Comparison of ENCODE assay signal across 18 mouse cellular contexts in the genomic region with DNA sequence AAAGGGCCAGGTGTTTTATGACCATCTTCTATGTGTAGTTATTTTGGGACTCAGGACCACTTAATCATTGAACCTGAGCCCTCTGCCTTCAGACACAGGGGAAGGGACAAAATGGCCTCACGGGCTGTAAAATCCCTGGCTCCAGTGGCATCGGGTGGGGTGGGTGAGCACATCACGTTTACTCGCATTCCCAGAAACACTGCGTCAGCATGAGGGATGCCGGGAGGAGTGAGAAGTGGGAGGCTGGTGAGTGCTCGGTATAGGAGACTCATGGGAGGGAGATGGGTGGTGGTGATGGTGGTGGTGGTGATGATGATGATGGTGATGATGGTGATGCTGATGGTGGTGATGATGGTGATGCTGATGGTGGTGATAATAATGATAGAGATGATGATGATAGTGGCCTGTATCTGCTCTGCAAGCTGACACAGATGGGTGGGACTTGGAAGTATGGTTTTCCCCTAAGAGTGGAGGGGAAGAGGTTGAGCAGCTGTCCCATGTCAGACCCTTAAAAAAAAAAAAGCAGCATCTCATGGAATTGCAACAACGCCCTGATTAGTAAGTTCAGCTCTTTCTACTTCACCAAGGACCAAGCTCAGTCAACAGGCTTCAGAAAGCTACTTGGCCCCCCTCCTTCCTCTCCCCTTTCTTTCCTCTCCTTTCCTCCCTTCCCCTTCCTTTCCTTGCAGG. TPM values are rescaled to one million over a fixed set of nuclear protein-coding genes. Genes with fewer than 3 reads are reported as not detected.
DNase-seq lines count a peak whose midpoint lies in the region; ATAC-seq and TF ChIP-seq lines count a peak whose summit lies in the region.
"Had no signal": no experiment of that assay in that cellular context is flagged by ENCODE, and none has a peak within 500 bp of the region (broad histone marks: within the 10 kb centered on the region; RNA-seq: fewer than 3 reads in every experiment).

No protein-coding gene starts in this region.

- no peak for TF ChIP-seq EP300 in heart, adult 2 months (IDR thresholded peaks at IDR 0.05; ENCODE audit: insufficient read depth, low read depth, low read length)

- intact Hi-C loops in heart, adult 2 months (cut with DNase I), result loop anchor here (5.0 to 10.0 kb wide), 2 partner anchors 96 to 318 kb away; no protein-coding TSS in a partner anchor

- DNase-seq in heart, adult 2 months, result peak; percentile 49 to 63
- DNase-seq in heart, adult 8-10 months (ENCODE audit: low spot score), result peak; percentile 41
- DNase-seq in thymus, postnatal 0 days (ENCODE audit: low spot score), result no peak
- no peak for DNase-seq in ovary, postnatal 14 days (ENCODE audit: low spot score)
- DNase-seq: cerebellum, adult 8-10 months; embryo, embryonic 11 days; right cerebral cortex, postnatal 4 days; thymus, postnatal 36 days had no signal

- no peak for TF ChIP-seq POLR2A in heart, adult 2 months (IDR thresholded peaks at IDR 0.05; ENCODE audit: insufficient read depth, low read depth, low read length)

- H3K36me3 ChIP-seq in heart, adult 2 months (ENCODE audit: control insufficient read depth, insufficient read depth, low read length), result no peaks in the 10 kb centered on the region
- H3K36me3 ChIP-seq in heart, embryonic 11.5 days (ENCODE audit: control insufficient read depth, insufficient read depth, low read length), result no peaks in the 10 kb centered on the region
- H3K36me3 ChIP-seq in E14TG2a.4 (ENCODE audit: insufficient read depth, low read length), result no peaks in the 10 kb centered on the region
- no peaks in the 10 kb centered on the region for H3K36me3 ChIP-seq in lung, embryonic 16.5 days (ENCODE audit: control insufficient read depth, insufficient read depth, low read length)
- H3K36me3 ChIP-seq in forebrain, embryonic 13.5 days (ENCODE audit: poor library complexity, severe bottlenecking), result no peaks in the 10 kb centered on the region
- H3K36me3 ChIP-seq: heart, embryonic 13.5 days; kidney, embryonic 15.5 days; limb, embryonic 12.5 days; liver, embryonic 15.5 days; midbrain, embryonic 10.5 days had no signal

- H3K9ac ChIP-seq in heart, adult 2 months (ENCODE audit: low read depth, low read length), result no peak overlapping the region
- no peak overlapping the region for H3K9ac ChIP-seq in heart, embryonic 11.5 days (ENCODE audit: low read depth, low read length)
- H3K9ac ChIP-seq in lung, embryonic 16.5 days (ENCODE audit: low read length), result no peak overlapping the region
- no peak overlapping the region for H3K9ac ChIP-seq in forebrain, embryonic 13.5 days
- H3K9ac ChIP-seq: heart, embryonic 13.5 days; kidney, embryonic 15.5 days; limb, embryonic 12.5 days; liver, embryonic 15.5 days had no signal

- WGBS in heart, adult 2 months, result 73% methylated on average over 8 of the region's 8 CpGs
- WGBS in heart, embryonic 11.5 days (ENCODE audit: insufficient replicate concordance), result 76% methylated on average over 8 of the region's 8 CpGs
- 72% methylated on average over 8 of the region's 8 CpGs for WGBS in lung, embryonic 16.5 days
- WGBS in forebrain, embryonic 13.5 days, result 94% methylated on average over 8 of the region's 8 CpGs

- no peak for ATAC-seq in heart, embryonic 11.5 days (replicated peaks; ENCODE audit: insufficient number of reproducible peaks, low FRiP score, low TSS enrichment)
- ATAC-seq in lung, embryonic 16.5 days (ENCODE audit: low read depth), result peak; percentile 37; the same call in 1 of the 2 replicates
- no peak for ATAC-seq in forebrain, embryonic 13.5 days

- H3K27me3 ChIP-seq in heart, adult 2 months (ENCODE audit: control insufficient read depth, insufficient read depth, low read length), result no peaks in the 10 kb centered on the region
- peaks cover 7% of the 10 kb centered on the region; the same call in 1 of the 2 replicates for H3K27me3 ChIP-seq in heart, embryonic 11.5 days (ENCODE audit: control insufficient read depth, insufficient read depth, low read length)
- H3K27me3 ChIP-seq in E14TG2a.4 (ENCODE audit: insufficient read depth, low read length), result peaks cover 16% of the 10 kb centered on the region
- H3K27me3 ChIP-seq in lung, embryonic 16.5 days (ENCODE audit: control insufficient read depth, insufficient read depth, low read depth, low read length), result peaks cover 3% of the 10 kb centered on the region
- no peaks in the 10 kb centered on the region for H3K27me3 ChIP-seq in forebrain, embryonic 13.5 days

- no peaks in the 10 kb centered on the region for H3K9me3 ChIP-seq in heart, embryonic 11.5 days (replicated peaks; ENCODE audit: control insufficient read depth, low read length)
- H3K9me3 ChIP-seq in E14TG2a.4 (ENCODE audit: low read length), result no peaks in the 10 kb centered on the region
- no peaks in the 10 kb centered on the region for H3K9me3 ChIP-seq in lung, embryonic 16.5 days (ENCODE audit: control insufficient read depth, low read length)
- no peaks in the 10 kb centered on the region for H3K9me3 ChIP-seq in forebrain, embryonic 13.5 days (replicated peaks)
- H3K9me3 ChIP-seq: heart, embryonic 13.5 days; kidney, embryonic 15.5 days; limb, embryonic 12.5 days; liver, embryonic 15.5 days; midbrain, embryonic 10.5 days had no signal

- H3K4me1 ChIP-seq in heart, adult 2 months (ENCODE audit: control insufficient read depth, insufficient read depth, low read length), result peaks cover 2% of the 10 kb centered on the region; the same call in 1 of the 2 replicates
- H3K4me1 ChIP-seq in heart, embryonic 11.5 days (ENCODE audit: control insufficient read depth, insufficient read depth, low read length), result no peaks in the 10 kb centered on the region
- peaks cover 51% of the 10 kb centered on the region for H3K4me1 ChIP-seq in E14TG2a.4 (replicated peaks; ENCODE audit: low read depth, low read length)
- peaks cover 3% of the 10 kb centered on the region; the same call in 1 of the 2 replicates for H3K4me1 ChIP-seq in lung, embryonic 16.5 days (replicated peaks; ENCODE audit: control insufficient read depth, insufficient read depth, low read length)
- H3K4me1 ChIP-seq in forebrain, embryonic 13.5 days, result peaks cover 20% of the 10 kb centered on the region
- H3K4me1 ChIP-seq: liver, embryonic 15.5 days had no signal

- no peak overlapping the region for H3K4me2 ChIP-seq in heart, embryonic 11.5 days
- H3K4me2 ChIP-seq in lung, embryonic 16.5 days (ENCODE audit: low read depth, low read length), result no peak overlapping the region
- H3K4me2 ChIP-seq in forebrain, embryonic 13.5 days, result no peak overlapping the region
- H3K4me2 ChIP-seq: heart, embryonic 13.5 days; kidney, embryonic 15.5 days; limb, embryonic 12.5 days; liver, embryonic 15.5 days had no signal

- no peak for TF ChIP-seq CTCF in heart, adult 2 months (IDR thresholded peaks at IDR 0.05)
- TF ChIP-seq CTCF in E14TG2a.4 (conservative IDR thresholded peaks at IDR 0.05; ENCODE audit: low read length), result no peak

- peak overlapping the region; percentile 45 for H3K27ac ChIP-seq in heart, adult 2 months
- H3K27ac ChIP-seq in heart, embryonic 11.5 days (ENCODE audit: low read depth, low read length), result no peak overlapping the region
- H3K27ac ChIP-seq in lung, embryonic 16.5 days (ENCODE audit: low read length), result no peak overlapping the region
- no peak overlapping the region for H3K27ac ChIP-seq in forebrain, embryonic 13.5 days
- H3K27ac ChIP-seq: kidney, embryonic 15.5 days; limb, embryonic 12.5 days; liver, embryonic 15.5 days had no signal

- no peaks in the 10 kb centered on the region for H3K79me2 ChIP-seq in heart, adult 2 months (replicated peaks; ENCODE audit: control insufficient read depth, insufficient read depth, low read length)

- no peak overlapping the region for H3K4me3 ChIP-seq in heart, adult 2 months
- H3K4me3 ChIP-seq in heart, embryonic 11.5 days (ENCODE audit: low read depth, low read length), result no peak overlapping the region
- H3K4me3 ChIP-seq in E14TG2a.4 (replicated peaks; ENCODE audit: low read length), result peak overlapping the region; percentile 71
- H3K4me3 ChIP-seq in lung, embryonic 16.5 days (ENCODE audit: low read length), result no peak overlapping the region
- no peak overlapping the region for H3K4me3 ChIP-seq in forebrain, embryonic 13.5 days
- H3K4me3 ChIP-seq: heart, embryonic 13.5 days; kidney, embryonic 15.5 days; limb, embryonic 12.5 days; liver, embryonic 15.5 days; midbrain, embryonic 10.5 days; myocyte had no signal

RNA-seq across cellular contexts. Expression of a gene that starts 29.9 kb away (rescaled TPM):
- 1 to 10 TPM; 4.1 to 4.8 TPM for total RNA-seq in heart, adult 2 months (2021)
- 5.5 and 5.6 TPM in 2 replicates for polyA plus RNA-seq in heart, adult 2 months (2012; rRNA removed)
- polyA plus RNA-seq in heart, embryonic 11.5 days (2014; fragmentation: Nextera tagmentation; extraction: Ambion mirVana), result 0.23 and 0.31 TPM in 2 replicates
- total RNA-seq in heart, adult 8-10 months (2022), result 1 to 10 TPM; 3.3 to 4.8 (median 4.1) TPM
- polyA plus RNA-seq in lung, embryonic 16.5 days (2015; fragmentation: Nextera tagmentation; extraction: Ambion mirVana), result 1.7 and 1.8 TPM in 2 replicates
- polyA plus RNA-seq in thymus, postnatal 0 days (2015; fragmentation: Nextera tagmentation; extraction: Ambion mirVana), result 0.68 and 0.72 TPM in 2 replicates
- 0.05 and 0.09 TPM in 2 replicates for polyA plus RNA-seq in forebrain, embryonic 13.5 days (2015; fragmentation: Nextera tagmentation; extraction: Ambion mirVana)
- polyA plus RNA-seq: limb, embryonic 12.5 days had no signal

RNA-seq across cellular contexts. Expression of a gene that starts 46.8 kb away (rescaled TPM):
- 10 to 100 TPM; 88.2 to 99.2 TPM for total RNA-seq in heart, adult 2 months (2021)
- 44.4 and 58.1 TPM in 2 replicates for polyA plus RNA-seq in heart, adult 2 months (2012; rRNA removed)
- polyA plus RNA-seq in heart, embryonic 11.5 days (2014; fragmentation: Nextera tagmentation; extraction: Ambion mirVana), result 499 and 500 TPM in 2 replicates
- 100 to 1,000 TPM in 2 of 4 experiments, 10 to 100 TPM in 2; 97.6 to 107 (median 102) TPM for total RNA-seq in heart, adult 8-10 months (2022)
- polyA plus RNA-seq in lung, embryonic 16.5 days (2015; fragmentation: Nextera tagmentation; extraction: Ambion mirVana), result 499 and 543 TPM in 2 replicates
- polyA plus RNA-seq in thymus, postnatal 0 days (2015; fragmentation: Nextera tagmentation; extraction: Ambion mirVana), result 586 and 661 TPM in 2 replicates
- 746 and 789 TPM in 2 replicates for polyA plus RNA-seq in forebrain, embryonic 13.5 days (2015; fragmentation: Nextera tagmentation; extraction: Ambion mirVana)

RNA-seq across cellular contexts. Expression of a gene that starts 58.3 kb away (rescaled TPM):
- 10 to 100 TPM; 12.0 to 14.2 TPM for total RNA-seq in heart, adult 2 months (2021)
- 17.1 and 24.2 TPM in 2 replicates for polyA plus RNA-seq in heart, adult 2 months (2012; rRNA removed)
- 23.1 and 24.2 TPM in 2 replicates for polyA plus RNA-seq in heart, embryonic 11.5 days (2014; fragmentation: Nextera tagmentation; extraction: Ambion mirVana)
- 10 to 100 TPM; 10.0 to 15.5 (median 12.4) TPM for total RNA-seq in heart, adult 8-10 months (2022)
- 28.3 and 29.5 TPM in 2 replicates for polyA plus RNA-seq in lung, embryonic 16.5 days (2015; fragmentation: Nextera tagmentation; extraction: Ambion mirVana)
- 12.6 and 13.7 TPM in 2 replicates for polyA plus RNA-seq in thymus, postnatal 0 days (2015; fragmentation: Nextera tagmentation; extraction: Ambion mirVana)
- polyA plus RNA-seq in forebrain, embryonic 13.5 days (2015; fragmentation: Nextera tagmentation; extraction: Ambion mirVana), result 17.1 and 18.1 TPM in 2 replicates

Comparison
In these comparisons a context has a peak if more than half of its experiments do, and no peak if none do; other contexts are left out.
1. DNase-seq: peak in heart, adult 2 months (2 of 2) and heart, adult 8-10 months (single experiment); none in thymus, postnatal 0 days (single experiment) and ovary, postnatal 14 days (single experiment).